Mouse (Mus musculus): ENCODE data around the gene Zmym1.
A peak's percentile ranks its signal among the peaks of the same experiment; 100 is the strongest.
"Not testable (repeated sequence)": the region's sequence is repeated elsewhere in the genome, so short reads cannot be mapped to it uniquely, and the experiment has no call there.

The Zmym1 gene

GRCm38 (mm10) chr4:127027228-127028190, 33.4 kb downstream of the Zmym1 start:
- peak; percentile 53 for DNase-seq (ENCODE audit: low read depth, low spot score)

GRCm38 (mm10) chr4:127026826-127027225, 34.1 kb downstream of the Zmym1 start:
- DNase-seq (ENCODE audit: low read depth, low spot score) = no peak

GRCm38 (mm10) chr4:127024240-127024639, 36.7 kb downstream of the Zmym1 start:
- DNase-seq (ENCODE audit: low read depth, low spot score) = no peak

- no peak for DNase-seq (ENCODE audit: low read depth, low spot score)
Observed at GRCm38 (mm10) chr4:127023201-127023600, 37.8 kb downstream of the Zmym1 start.

DNA sequence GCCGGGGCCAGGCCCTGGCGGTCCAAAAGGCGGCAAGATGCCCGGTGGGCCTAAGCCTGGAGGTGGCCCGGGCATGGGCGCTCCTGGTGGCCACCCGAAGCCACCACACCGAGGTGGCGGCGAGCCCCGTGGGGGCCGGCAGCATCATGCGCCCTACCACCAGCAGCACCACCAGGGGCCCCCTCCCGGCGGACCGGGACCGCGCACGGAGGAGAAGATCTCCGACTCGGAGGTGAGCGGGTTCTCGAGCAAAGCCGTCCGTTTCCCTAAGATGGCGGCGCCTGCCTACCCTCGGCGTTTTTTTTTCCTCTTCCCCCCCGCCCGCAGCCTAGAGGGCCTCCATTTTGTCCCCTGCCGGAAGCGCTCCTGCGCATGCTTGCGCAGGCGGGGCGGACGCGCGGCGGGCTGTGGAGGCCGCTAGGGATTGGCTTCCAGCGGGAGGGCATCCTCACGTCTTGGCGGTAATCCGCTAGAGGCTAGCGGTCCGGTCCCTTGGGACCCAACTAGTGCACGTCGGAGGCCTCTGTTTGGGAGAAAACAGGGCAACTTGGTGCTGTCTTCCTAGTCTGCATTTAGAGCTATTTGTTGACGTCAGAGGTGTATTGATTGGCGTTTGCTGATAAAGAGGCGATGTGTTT, 38.8 kb downstream of the Zmym1 start:
- DNase-seq (ENCODE audit: low read depth, low spot score) = peak; percentile 68

DNA sequence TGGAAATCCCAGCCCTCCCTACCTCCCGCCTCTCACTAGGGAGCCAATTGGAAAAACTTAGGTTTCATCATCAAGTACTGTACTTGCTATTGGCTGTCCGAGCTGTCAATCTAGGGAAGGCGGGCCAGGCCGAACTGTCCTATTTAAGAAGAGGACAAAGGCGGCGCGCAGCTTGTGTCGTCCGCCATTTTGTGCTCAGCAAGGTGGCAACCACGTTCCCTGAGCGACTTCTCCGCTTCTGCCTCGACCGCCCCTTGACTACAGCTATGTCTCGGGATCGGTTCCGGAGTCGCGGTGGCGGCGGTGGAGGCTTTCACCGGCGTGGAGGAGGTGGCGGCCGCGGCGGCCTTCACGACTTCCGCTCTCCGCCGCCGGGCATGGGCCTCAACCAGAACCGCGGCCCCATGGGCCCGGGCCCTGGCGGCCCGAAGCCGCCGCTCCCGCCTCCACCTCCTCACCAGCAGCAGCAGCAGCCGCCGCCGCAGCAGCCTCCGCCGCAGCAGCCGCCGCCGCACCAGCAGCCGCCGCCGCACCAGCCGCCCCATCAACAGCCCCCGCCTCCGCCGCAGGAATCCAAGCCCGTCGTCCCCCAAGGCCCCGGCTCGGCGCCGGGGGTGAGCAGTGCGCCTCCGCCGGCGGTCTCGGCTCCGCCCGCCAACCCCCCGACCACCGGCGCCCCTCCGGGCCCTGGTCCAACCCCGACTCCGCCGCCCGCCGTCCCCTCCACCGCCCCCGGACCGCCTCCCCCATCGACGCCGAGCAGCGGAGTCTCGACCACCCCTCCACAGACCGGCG, 39.6 kb downstream of the Zmym1 start, which contains the start of gene Sfpq:
TSS of gene Sfpq (plus strand) at position 174 of the 795 bp plus-strand sequence.
- peak; percentile 92 for DNase-seq (ENCODE audit: low read depth, low spot score)

DNA sequence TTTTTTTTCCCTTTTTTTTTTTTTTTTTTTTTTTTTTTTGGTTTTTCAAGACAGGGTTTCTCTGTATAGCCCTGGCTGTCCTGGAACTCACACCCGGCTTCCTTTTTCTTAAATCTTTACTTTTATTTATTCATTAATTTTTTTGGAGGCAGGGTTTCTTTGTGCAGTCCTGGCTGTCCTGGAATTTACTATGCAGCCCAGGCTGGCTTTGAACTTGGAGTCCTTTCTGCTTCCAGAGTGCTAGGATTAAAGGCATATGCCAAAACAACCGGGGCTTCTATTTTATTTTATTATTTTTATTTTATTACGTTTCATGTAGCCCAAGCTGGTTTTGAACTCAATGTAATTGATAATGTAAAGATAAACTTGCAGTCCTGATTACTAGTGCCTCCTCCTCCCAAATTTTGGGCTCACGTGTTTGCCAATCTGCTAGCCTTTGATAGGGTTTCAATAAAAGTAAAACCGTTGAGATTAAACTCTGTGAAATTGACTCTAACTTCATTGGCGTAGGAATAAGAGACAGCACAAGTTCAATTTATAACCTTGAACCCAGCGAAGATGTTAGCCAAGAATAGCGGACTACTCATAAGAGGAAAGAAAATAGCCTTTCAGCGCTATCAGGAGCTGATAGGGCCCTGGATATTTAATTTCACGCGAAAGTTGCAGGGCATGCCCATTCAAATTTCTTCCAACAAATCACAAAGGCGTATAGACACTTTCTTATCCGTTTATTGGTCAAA, 40.4 kb downstream of the Zmym1 start:
- no peak for DNase-seq (ENCODE audit: low read depth, low spot score)

GRCm38 (mm10) chr4:127016366-127016765, 44.6 kb downstream of the Zmym1 start:
- DNase-seq (ENCODE audit: low read depth, low spot score) = no peak

GRCm38 (mm10) chr4:127015294-127015993, 45.5 kb downstream of the Zmym1 start:
- DNase-seq (ENCODE audit: low read depth, low spot score) = peak; percentile 74

DNA sequence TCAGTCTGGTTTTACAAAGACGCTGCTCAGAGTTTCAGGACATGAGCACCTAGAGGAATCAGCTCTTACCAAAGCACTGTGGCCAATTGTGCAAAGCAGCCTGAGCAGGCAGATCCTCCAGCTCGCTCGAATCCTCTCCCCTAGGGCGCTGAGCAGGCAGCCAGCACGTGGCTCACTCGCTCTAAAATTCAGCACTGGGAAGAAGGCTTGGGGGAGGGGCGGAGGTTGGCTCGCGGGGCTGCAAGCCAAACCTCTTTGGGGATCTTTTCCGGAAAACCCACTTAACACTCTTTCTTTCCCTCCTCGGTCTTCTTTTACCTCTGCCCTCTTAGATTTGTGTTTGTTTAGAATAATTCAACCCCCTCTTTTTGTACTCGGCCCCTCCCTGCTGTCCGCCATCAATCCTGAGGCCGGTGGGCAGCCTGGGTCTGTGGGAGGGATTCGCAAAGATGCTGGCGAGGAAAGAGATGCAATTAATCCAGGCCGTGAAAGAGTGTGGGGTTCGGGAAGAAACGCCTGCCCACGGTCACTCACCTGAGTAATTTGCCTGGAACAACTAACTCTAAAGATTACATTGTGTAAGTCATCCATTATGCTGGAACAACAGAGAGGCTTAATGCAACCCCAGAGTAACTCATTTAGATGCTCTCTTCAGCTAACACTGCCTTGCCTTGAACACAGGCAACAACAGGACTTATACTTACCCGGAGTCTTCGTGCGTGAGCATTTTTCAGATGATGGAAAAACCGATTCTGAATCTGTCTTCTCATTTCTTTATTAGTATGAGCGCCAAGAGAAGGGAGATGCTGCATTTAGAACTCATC, 55.6 kb downstream of the Zmym1 start:
- DNase-seq (ENCODE audit: low read depth, low spot score) = no peak

DNA sequence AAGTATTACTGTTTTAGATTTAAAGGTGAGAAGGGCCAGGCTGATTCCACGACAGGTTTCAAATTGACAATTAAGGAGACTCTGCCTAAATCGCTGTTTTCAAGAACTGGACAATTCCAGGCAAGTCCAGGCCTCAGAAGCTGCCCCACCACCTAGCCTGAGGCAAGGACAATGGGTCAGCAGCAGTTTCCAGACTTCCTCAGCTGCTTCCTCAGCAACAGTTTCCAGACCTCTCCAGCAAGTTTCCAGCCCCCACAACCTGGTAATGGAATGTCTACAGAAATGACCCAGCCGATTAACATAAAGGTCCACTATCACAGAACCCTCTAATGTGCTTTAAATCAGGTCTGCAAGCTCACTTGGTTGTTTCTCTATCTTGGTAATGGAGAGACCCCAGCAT, 56.6 kb downstream of the Zmym1 start:
- DNase-seq (ENCODE audit: low read depth, low spot score) = no peak

- no peak for DNase-seq (ENCODE audit: low read depth, low spot score)
Observed at GRCm38 (mm10) chr4:127000601-127001105, 60.3 kb downstream of the Zmym1 start.

DNA sequence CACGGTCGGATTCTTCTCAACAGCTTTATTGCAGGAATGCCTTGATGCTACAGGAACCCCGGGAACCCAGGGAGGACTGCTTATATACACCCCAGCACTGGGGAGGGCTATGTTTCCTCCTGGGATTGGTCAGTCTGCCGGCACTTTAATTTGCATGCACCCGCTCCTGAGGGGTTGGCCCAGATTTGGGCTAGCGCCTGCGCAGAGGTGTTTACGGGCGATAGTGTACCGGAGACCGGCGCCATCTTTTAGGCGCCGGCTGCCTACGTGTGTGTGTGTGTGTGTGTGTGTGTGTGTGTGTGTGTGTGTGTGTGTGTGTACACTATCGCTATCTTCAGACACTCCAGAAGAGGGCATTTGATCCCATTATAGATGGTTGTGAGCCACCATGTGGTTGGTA, 61.6 kb downstream of the Zmym1 start:
- DNase-seq (ENCODE audit: low read depth, low spot score) = not testable (repeated sequence)
